22 mouse cellular contexts compared by ENCODE assay signal in genomic region chr2:55065469-55066315, GRCm38 (mm10).
DNase-seq lines count a peak whose midpoint lies in the region; ATAC-seq lines count a peak whose summit lies in the region.
"Had no signal": no experiment of that assay in that cellular context is flagged by ENCODE, and none has a peak within 500 bp of the region (broad histone marks: within the 10 kb centered on the region; RNA-seq: fewer than 3 reads in every experiment).

No protein-coding gene starts in this region.

- H3K9ac ChIP-seq in midbrain, embryonic 12.5 days (replicated peaks): no peak overlapping the region
- no peak overlapping the region for H3K9ac ChIP-seq in midbrain, embryonic 16.5 days (ENCODE audit: low read depth, low read length)
- H3K9ac ChIP-seq: embryonic facial prominence, embryonic 13.5 days; forebrain, embryonic 13.5 days; hindbrain, embryonic 12.5 days had no signal

- H3K4me2 ChIP-seq in midbrain, embryonic 12.5 days (replicated peaks): no peak overlapping the region
- no peak overlapping the region for H3K4me2 ChIP-seq in midbrain, embryonic 16.5 days (ENCODE audit: low read length)
- H3K4me2 ChIP-seq: embryonic facial prominence, embryonic 13.5 days; forebrain, embryonic 13.5 days; hindbrain, embryonic 12.5 days had no signal

- no peaks in the 10 kb centered on the region for H3K4me1 ChIP-seq in midbrain, embryonic 12.5 days
- no peaks in the 10 kb centered on the region for H3K4me1 ChIP-seq in midbrain, embryonic 16.5 days (ENCODE audit: control insufficient read depth, insufficient read depth, low read length)
- H3K4me1 ChIP-seq: embryonic facial prominence, embryonic 13.5 days; forebrain, embryonic 13.5 days; hindbrain, embryonic 12.5 days had no signal

- H3K4me3 ChIP-seq in midbrain, embryonic 12.5 days: no peak overlapping the region
- H3K4me3 ChIP-seq in midbrain, embryonic 16.5 days (ENCODE audit: low read depth, low read length): no peak overlapping the region
- H3K4me3 ChIP-seq: embryonic facial prominence, embryonic 13.5 days; forebrain, embryonic 13.5 days; hindbrain, embryonic 12.5 days had no signal

- H3K36me3 ChIP-seq in midbrain, embryonic 12.5 days: no peaks in the 10 kb centered on the region
- no peaks in the 10 kb centered on the region for H3K36me3 ChIP-seq in midbrain, embryonic 16.5 days (ENCODE audit: control insufficient read depth, insufficient read depth, low read length)
- H3K36me3 ChIP-seq: embryonic facial prominence, embryonic 13.5 days; G1E; hindbrain, embryonic 12.5 days had no signal

- DNase-seq in embryo, embryonic 10 days (ENCODE audit: low spot score): peak; percentile 15
- DNase-seq in embryo, embryonic 9.5 days (ENCODE audit: extremely low spot score): no peak
- peak; percentile 68 for DNase-seq in retina, adult 2 months (ENCODE audit: low read depth, low spot score)
- DNase-seq in adrenal gland, adult 8-10 months: no peak
- DNase-seq in cerebellum, postnatal 10 days: no peak
- DNase-seq: adrenal gland, postnatal 14 days; B cell, adult 2 months; cerebellum, adult 2 months; cerebellum, postnatal 14 days; gastrocnemius, postnatal 36 days; heart, adult 11 months; heart, postnatal 10 days; heart, postnatal 4 days had no signal

- H3K27me3 ChIP-seq in midbrain, embryonic 12.5 days: peaks cover 8% of the 10 kb centered on the region; the same call in 1 of the 2 replicates
- H3K27me3 ChIP-seq in midbrain, embryonic 16.5 days (ENCODE audit: control insufficient read depth, insufficient read depth, low read depth, low read length): no peaks in the 10 kb centered on the region
- H3K27me3 ChIP-seq: embryonic facial prominence, embryonic 13.5 days; forebrain, embryonic 13.5 days; hindbrain, embryonic 12.5 days had no signal

- 25% methylated on average over 7 of the region's 7 CpGs for WGBS in midbrain, embryonic 12.5 days
- WGBS in midbrain, embryonic 16.5 days: 20% methylated on average over 7 of the region's 7 CpGs

- H3K27ac ChIP-seq in midbrain, embryonic 12.5 days (replicated peaks): no peak overlapping the region
- H3K27ac ChIP-seq in midbrain, embryonic 16.5 days (ENCODE audit: low read length): no peak overlapping the region
- H3K27ac ChIP-seq: embryonic facial prominence, embryonic 13.5 days; forebrain, embryonic 13.5 days; hindbrain, embryonic 12.5 days had no signal

- ATAC-seq in midbrain, embryonic 12.5 days (ENCODE audit: low FRiP score, low read depth): peak; percentile 52; the same call in 1 of the 2 replicates
- no peak for ATAC-seq in midbrain, embryonic 16.5 days
- ATAC-seq: CD4-positive, CD25-positive, alpha-beta regulatory T cell, adult 4 months; forebrain, embryonic 13.5 days; hindbrain, embryonic 16.5 days; inflammation-experienced regulatory T-cells, adult 6 months had no signal

- H3K9me3 ChIP-seq in midbrain, embryonic 12.5 days: no peaks in the 10 kb centered on the region
- no peaks in the 10 kb centered on the region for H3K9me3 ChIP-seq in midbrain, embryonic 16.5 days (replicated peaks; ENCODE audit: control insufficient read depth, low read length, poor library complexity, severe bottlenecking)
- H3K9me3 ChIP-seq: embryonic facial prominence, embryonic 13.5 days; forebrain, embryonic 13.5 days; G1E; hindbrain, embryonic 12.5 days had no signal

Comparison
In these comparisons a context has a peak if more than half of its experiments do, and no peak if none do; other contexts are left out.
1. DNase-seq: peak in embryo, embryonic 10 days (single experiment) and retina, adult 2 months (single experiment); none in embryo, embryonic 9.5 days (single experiment), adrenal gland, adult 8-10 months (single experiment) and cerebellum, postnatal 10 days (0 of 2).